Mouse (Mus musculus) hindbrain, postnatal 0 days (tissue): Measurements from ENCODE around the gene Arid4a. TPM values are rescaled to one million over a fixed set of nuclear protein-coding genes. Genes with fewer than 3 reads are reported as not detected.

Experiments
- ATAC-seq: fragments of 200-750 bp; cut with Nextera tagmentation; 2 replicates; pipeline ENCODE4 v1.8.0; 2017; ENCODE audit warnings: mild to moderate bottlenecking, moderate TSS enrichment, moderate library complexity
- DNase-seq: peaks from one replicate; pipeline ENCODE4 v3.0.0-alpha.2; 2015; ENCODE audit warnings: low spot score
- H3K27ac ChIP-seq: fragments of 300-500 bp; sonication (generic); 2 replicates; pipeline ENCODE4 v1.5.1; 2014; ENCODE audit warnings: mild to moderate bottlenecking
- H3K27me3 ChIP-seq: fragments of 300-500 bp; sonication (generic); 2 replicates; pipeline ENCODE4 v1.6.1; 2014; ENCODE audit warnings: low read length, mixed read lengths; ENCODE audit not compliant: insufficient read depth
- H3K36me3 ChIP-seq: fragments of 300-500 bp; sonication (generic); 2 replicates; pipeline ENCODE4 v1.6.1; 2014; ENCODE audit warnings: low read length, mixed read lengths; ENCODE audit not compliant: insufficient read depth
- H3K4me1 ChIP-seq: fragments of 300-500 bp; sonication (generic); 2 replicates; pipeline ENCODE4 v1.6.1; 2014; ENCODE audit warnings: antibody characterized with exemption, low read length, mixed read lengths; ENCODE audit not compliant: insufficient read depth
- H3K4me2 ChIP-seq: fragments of 300-500 bp; sonication (generic); 2 replicates; pipeline ENCODE4 v1.6.1; 2014; ENCODE audit warnings: low read depth, mild to moderate bottlenecking, low read length, moderate library complexity, mixed read lengths
- H3K4me3 ChIP-seq: fragments of 300-500 bp; sonication (generic); 2 replicates; pipeline ENCODE4 v1.5.1; 2014; ENCODE audit warnings: low read length
- H3K9ac ChIP-seq: fragments of 300-500 bp; sonication (generic); replicated peaks from 2 replicates; pipeline ENCODE4 v1.6.1; 2014; ENCODE audit warnings: mild to moderate bottlenecking, low read length, moderate library complexity, mixed read lengths
- H3K9me3 ChIP-seq: fragments of 300-500 bp; sonication (generic); 2 replicates; pipeline ENCODE4 v1.6.1; 2016; ENCODE audit warnings: low read length, mixed read lengths
- CTCF ChIP-seq: IDR thresholded peaks from 2 replicates; pipeline ENCODE4 v1.5.1; 2016; ENCODE audit warnings: antibody characterized with exemption, control low read depth, low read depth
- WGBS: fragments of 180-500 bp; shearing (Covaris S2); extraction: QIAGEN DNeasy Blood & Tissue Kit; methylation state at CpG from one replicate; pipeline ENCODE4 v1.1.7; 2014; 5-methylcytosine and 5-hydroxymethylcytosine counted together
- polyA plus RNA-seq: library from polyadenylated mRNA; unstranded; fragments of >200 nt; fragmentation: Nextera tagmentation; extraction: Ambion mirVana; gene quantifications from 2 replicates; pipeline ENCODE4 v1.2.1, GENCODE M21; 2015
- total RNA-seq: library from RNA; depleted of rRNA; stranded (reverse); fragments of >200 nt; gene quantifications from 2 replicates; pipeline ENCODE4 v1.2.3, GENCODE M21; 2014

The Arid4a gene
- total and polyA plus RNA-seq, 2 experiments from 2014 or later: 7.1 to 32.7 TPM

DNA sequence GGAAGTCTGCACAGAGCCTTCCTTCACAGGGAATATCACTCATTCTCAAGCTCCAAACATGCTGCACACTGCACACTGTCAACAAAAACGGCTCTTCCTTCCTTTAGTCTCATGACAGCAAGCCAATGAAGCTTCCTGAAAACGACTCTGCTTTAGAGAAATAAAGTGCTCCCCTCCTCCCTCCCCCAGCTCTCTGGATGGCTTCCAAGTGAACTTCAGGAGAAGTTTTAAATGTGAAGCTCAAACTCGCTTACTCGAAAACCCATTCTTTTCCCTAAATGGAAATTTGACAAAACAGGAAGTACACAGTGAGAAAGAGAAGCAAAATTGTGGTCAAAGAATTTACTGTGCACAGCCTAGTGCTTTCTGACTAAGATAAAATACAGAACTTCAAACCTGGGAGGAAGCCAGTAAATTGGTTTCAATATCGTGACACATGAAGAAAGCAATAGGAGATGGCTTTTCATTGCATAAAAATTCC is 16.3 kb upstream of the Arid4a start:
- H3K27ac ChIP-seq: peak overlapping the region; percentile 36
- 30% methylated on average over 5 of the region's 5 CpGs for WGBS

DNA sequence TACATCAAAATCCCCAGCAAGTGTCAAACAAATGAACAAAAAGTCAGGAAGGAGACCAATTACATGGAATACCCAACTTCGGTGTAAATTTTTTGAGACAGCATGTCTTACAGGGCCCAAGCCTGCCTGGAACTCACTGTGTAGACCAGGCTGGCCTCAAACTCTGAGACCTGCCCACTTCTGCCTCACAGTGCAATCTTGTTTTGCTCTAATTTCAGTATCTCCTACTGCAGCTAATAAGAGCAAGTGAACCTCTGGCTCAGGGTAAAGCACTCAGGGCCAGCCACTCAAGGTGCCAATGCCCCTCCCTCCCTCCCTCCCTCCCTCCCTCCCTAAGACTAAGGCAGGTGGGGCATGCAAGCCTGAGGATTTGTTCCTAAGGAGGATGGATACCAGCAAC is 15.4 kb upstream of the Arid4a start:
- no peaks in the 10 kb centered on the region for H3K27me3 ChIP-seq
- WGBS: 82% methylated on average over 1 of the region's 1 CpGs
- TF ChIP-seq CTCF: no peak
- no peak for ATAC-seq
- no peaks in the 10 kb centered on the region for H3K9me3 ChIP-seq
- H3K4me1 ChIP-seq: no peaks in the 10 kb centered on the region
- no peak overlapping the region for H3K27ac ChIP-seq
- H3K4me3 ChIP-seq: no peak overlapping the region
- H3K36me3 ChIP-seq: peaks cover 30% of the 10 kb centered on the region
- H3K9ac ChIP-seq: no peak overlapping the region
- no peak overlapping the region for H3K4me2 ChIP-seq
- no peak for DNase-seq

More for the DNA sequence above, 16.3 kb upstream of the Arid4a start:
- peak overlapping the region; percentile 25; the same call in 1 of the 2 replicates for H3K4me2 ChIP-seq
- no peaks in the 10 kb centered on the region for H3K4me1 ChIP-seq
- peaks cover 26% of the 10 kb centered on the region for H3K36me3 ChIP-seq
- H3K9me3 ChIP-seq: no peaks in the 10 kb centered on the region
- H3K9ac ChIP-seq: no peak overlapping the region
- no peaks in the 10 kb centered on the region for H3K27me3 ChIP-seq
- no peak overlapping the region for H3K4me3 ChIP-seq
- ATAC-seq (no peak), DNase-seq (peak; percentile 41)
- TF ChIP-seq CTCF: no peak

DNA sequence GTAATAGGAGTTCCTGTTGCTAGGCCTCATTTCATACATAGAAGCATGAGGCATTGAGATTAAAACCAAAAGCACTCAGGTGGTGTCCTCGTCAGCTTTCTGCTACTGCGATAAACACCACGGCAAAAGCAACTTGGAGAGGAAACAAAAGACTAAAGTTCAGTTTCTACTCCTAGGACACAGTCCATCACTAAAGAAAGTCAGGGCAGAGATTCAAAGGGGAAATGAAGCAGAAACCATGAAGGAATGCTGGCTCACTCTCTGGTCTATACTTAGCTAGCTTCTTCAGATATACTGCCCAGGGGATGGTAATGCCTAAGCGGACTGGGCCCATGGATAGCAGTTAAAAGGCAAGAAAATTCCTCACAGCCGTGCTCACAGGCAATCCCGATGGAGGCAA is 14.3 kb upstream of the Arid4a start:
- Histone ChIP-seq H3K9ac (no peak overlapping the region), H3K36me3 (peaks cover 30% of the 10 kb centered on the region), H3K4me2 (no peak overlapping the region), H3K4me3 (no peak overlapping the region), H3K27ac (peak overlapping the region; percentile 8; the same call in 1 of the 2 replicates), H3K9me3 (no peaks in the 10 kb centered on the region), H3K27me3 (no peaks in the 10 kb centered on the region), H3K4me1 (no peaks in the 10 kb centered on the region)
- WGBS: 49% methylated on average over 6 of the region's 6 CpGs
- TF ChIP-seq CTCF: no peak
- DNase-seq (peak; percentile 8), ATAC-seq (no peak)

DNA sequence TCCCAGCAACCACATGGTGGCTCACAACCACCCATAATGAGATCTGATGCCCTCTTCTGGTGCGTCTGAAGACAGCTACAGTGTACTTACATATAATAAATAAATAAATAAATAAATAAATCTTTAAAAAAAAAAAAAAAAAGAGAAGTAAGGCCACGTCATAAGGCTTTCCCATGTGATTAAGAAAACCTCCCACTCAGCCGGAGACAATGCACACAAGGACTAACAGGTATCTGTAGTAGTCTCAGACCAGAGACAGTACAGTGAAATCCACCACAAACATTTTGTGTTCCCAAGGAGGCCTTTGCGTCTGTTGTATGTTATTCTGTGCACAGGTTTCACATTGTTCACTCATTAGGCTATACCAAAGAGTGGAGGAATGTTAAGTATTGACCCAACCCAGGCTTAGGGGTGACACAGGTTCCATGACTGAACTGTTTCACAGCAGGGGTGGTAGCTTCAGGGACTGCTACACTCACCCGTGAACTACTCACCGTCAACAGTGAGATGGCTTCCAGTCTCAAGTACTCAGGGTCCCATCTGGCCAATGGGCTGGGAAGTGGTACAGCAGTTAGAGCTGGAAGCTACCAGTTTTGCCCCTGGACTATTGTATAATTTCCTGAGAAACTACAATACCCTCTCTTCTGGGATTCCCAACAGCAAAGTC is 11.9 kb upstream of the Arid4a start:
- Histone ChIP-seq H3K27ac (no peak overlapping the region), H3K9me3 (no peaks in the 10 kb centered on the region), H3K9ac (no peak overlapping the region), H3K36me3 (peaks cover 36% of the 10 kb centered on the region), H3K4me1 (no peaks in the 10 kb centered on the region), H3K4me3 (no peak overlapping the region), H3K4me2 (no peak overlapping the region), H3K27me3 (no peaks in the 10 kb centered on the region)
- WGBS: 87% methylated on average over 5 of the region's 6 CpGs
- ATAC-seq (no peak), DNase-seq (no peak)
- no peak for TF ChIP-seq CTCF

GRCm38 (mm10) chr12:71006141-71006540 is 9.6 kb upstream of the Arid4a start:
- no peak overlapping the region for H3K4me3 ChIP-seq
- no peaks in the 10 kb centered on the region for H3K27me3 ChIP-seq
- 92% methylated on average over 6 of the region's 6 CpGs for WGBS
- ATAC-seq (no peak), DNase-seq (no peak)
- TF ChIP-seq CTCF: no peak
- H3K27ac ChIP-seq: no peak overlapping the region
- H3K9ac ChIP-seq: no peak overlapping the region
- no peak overlapping the region for H3K4me2 ChIP-seq
- no peaks in the 10 kb centered on the region for H3K4me1 ChIP-seq
- peaks cover 34% of the 10 kb centered on the region for H3K36me3 ChIP-seq
- H3K9me3 ChIP-seq: no peaks in the 10 kb centered on the region

DNA sequence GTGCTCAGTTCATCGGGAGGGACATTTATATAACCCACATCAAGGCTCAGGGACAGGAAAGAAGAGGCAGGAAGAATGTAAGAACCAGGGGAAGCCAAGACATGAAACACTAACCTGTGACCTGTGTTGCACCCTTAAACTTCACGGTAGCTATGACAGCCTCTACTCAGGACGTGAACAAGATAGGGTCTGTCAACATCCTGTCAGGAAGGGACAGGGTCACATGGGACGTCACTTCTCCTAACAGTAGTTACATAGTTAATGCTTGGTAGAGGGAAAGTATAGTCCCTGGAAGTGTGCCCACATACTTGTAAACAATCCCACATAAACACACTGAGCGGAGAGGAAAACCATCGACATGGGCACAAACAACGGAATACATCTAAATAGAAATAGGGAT is 8.9 kb upstream of the Arid4a start:
- H3K27ac ChIP-seq: no peak overlapping the region
- H3K4me2 ChIP-seq: no peak overlapping the region
- 87% methylated on average over 7 of the region's 7 CpGs for WGBS
- no peak overlapping the region for H3K4me3 ChIP-seq
- no peaks in the 10 kb centered on the region for H3K9me3 ChIP-seq
- H3K9ac ChIP-seq: no peak overlapping the region
- H3K4me1 ChIP-seq: no peaks in the 10 kb centered on the region
- no peak for TF ChIP-seq CTCF
- peaks cover 34% of the 10 kb centered on the region for H3K36me3 ChIP-seq
- DNase-seq (no peak), ATAC-seq (no peak)
- no peaks in the 10 kb centered on the region for H3K27me3 ChIP-seq

DNA sequence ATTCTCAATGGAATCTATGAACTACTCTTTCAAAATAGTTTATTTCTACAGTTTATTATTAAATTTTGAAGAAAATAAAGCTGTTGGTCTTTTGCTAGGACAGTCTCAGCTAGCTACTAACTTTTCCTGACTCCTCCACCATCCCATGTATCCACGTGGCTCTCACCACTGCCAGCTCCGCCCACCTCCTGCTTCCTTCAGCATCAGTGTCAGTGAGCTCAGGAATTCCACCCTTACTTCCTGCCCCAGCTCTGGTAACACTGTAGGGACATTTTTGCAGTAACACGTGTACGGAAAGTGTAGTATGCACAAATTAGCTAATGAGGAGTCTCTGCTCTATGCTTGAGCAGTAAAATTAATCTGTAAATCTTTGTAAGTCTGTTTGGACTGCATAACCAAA is 6.0 kb upstream of the Arid4a start:
- no peak overlapping the region for H3K4me3 ChIP-seq
- no peaks in the 10 kb centered on the region for H3K9me3 ChIP-seq
- DNase-seq (no peak), ATAC-seq (no peak)
- H3K36me3 ChIP-seq: peaks cover 35% of the 10 kb centered on the region
- H3K4me2 ChIP-seq: no peak overlapping the region
- H3K27me3 ChIP-seq: no peaks in the 10 kb centered on the region
- no peak overlapping the region for H3K27ac ChIP-seq
- no peak for TF ChIP-seq CTCF
- no peaks in the 10 kb centered on the region for H3K4me1 ChIP-seq
- 65% methylated on average over 4 of the region's 4 CpGs for WGBS
- no peak overlapping the region for H3K9ac ChIP-seq
